8 mouse cellular contexts compared by ENCODE assay signal in the genomic region with DNA sequence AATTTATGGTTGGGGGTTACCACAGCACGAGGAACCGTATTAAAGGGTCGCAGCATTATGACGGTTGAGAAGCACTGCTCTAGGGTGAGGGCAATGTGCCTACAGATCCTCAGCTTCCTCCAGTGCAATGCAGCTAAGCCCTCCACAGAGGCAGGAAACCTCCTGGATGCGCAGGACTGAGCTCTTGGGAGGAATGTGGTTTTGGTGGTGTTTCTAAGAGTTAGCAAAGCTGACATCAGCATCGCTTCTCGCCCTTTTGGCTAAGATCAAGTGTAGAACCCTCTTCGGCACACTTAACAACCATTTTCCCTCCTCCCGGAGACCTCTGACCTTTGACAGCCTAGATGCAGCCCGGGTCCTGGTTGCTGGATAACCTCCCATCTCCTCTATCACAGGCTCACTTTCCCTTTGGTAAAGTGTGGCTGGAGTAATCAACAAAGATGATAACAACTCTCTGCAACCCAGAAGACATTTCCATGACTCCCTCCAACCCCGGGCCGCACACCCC. TPM values are rescaled to one million over a fixed set of nuclear protein-coding genes. Genes with fewer than 3 reads are reported as not detected.
DNase-seq lines count a peak whose midpoint lies in the region; ATAC-seq lines count a peak whose summit lies in the region.

No protein-coding gene starts in this region.

- WGBS in hindbrain, embryonic 12.5 days = 35% methylated on average over 12 of the region's 12 CpGs
- 15% methylated on average over 12 of the region's 12 CpGs for WGBS in liver, embryonic 13.5 days (ENCODE audit: insufficient replicate concordance)

- no peak overlapping the region for H3K27ac ChIP-seq in hindbrain, embryonic 12.5 days
- no peak overlapping the region for H3K27ac ChIP-seq in liver, embryonic 13.5 days

- H3K4me2 ChIP-seq in hindbrain, embryonic 12.5 days (replicated peaks) = peak overlapping the region; percentile 60
- peak overlapping the region; percentile 77 for H3K4me2 ChIP-seq in liver, embryonic 13.5 days

- H3K4me1 ChIP-seq in hindbrain, embryonic 12.5 days = peaks cover 9% of the 10 kb centered on the region
- peaks cover 41% of the 10 kb centered on the region for H3K4me1 ChIP-seq in liver, embryonic 13.5 days (replicated peaks)

- H3K27me3 ChIP-seq in hindbrain, embryonic 12.5 days = peaks cover 43% of the 10 kb centered on the region
- H3K27me3 ChIP-seq in liver, embryonic 13.5 days = peaks cover 33% of the 10 kb centered on the region

- ATAC-seq in CD4-positive, CD25-positive, alpha-beta regulatory T cell, adult 4 months = peak; percentile 5
- no peak for ATAC-seq in hindbrain, embryonic 12.5 days (ENCODE audit: low FRiP score)
- ATAC-seq in liver, embryonic 13.5 days (ENCODE audit: low read depth) = no peak

- H3K9me3 ChIP-seq in hindbrain, embryonic 12.5 days (replicated peaks) = no peaks in the 10 kb centered on the region
- H3K9me3 ChIP-seq in liver, embryonic 13.5 days (replicated peaks) = no peaks in the 10 kb centered on the region

- no peaks in the 10 kb centered on the region for H3K36me3 ChIP-seq in hindbrain, embryonic 12.5 days
- no peaks in the 10 kb centered on the region for H3K36me3 ChIP-seq in liver, embryonic 13.5 days

- peak overlapping the region; percentile 34 for H3K4me3 ChIP-seq in hindbrain, embryonic 12.5 days
- H3K4me3 ChIP-seq in liver, embryonic 13.5 days (replicated peaks) = peak overlapping the region; percentile 55

- peak; percentile 21 for DNase-seq in embryo, embryonic 10.5 days (ENCODE audit: low spot score)
- DNase-seq in embryo, embryonic 10 days (ENCODE audit: low spot score) = no peak
- DNase-seq in liver, embryonic 13.5 days = no peak
- DNase-seq in right cerebral cortex, postnatal 25 days = no peak
- DNase-seq in cerebellum, postnatal 4 days (ENCODE audit: low spot score in 2 of 2) = no peak
- DNase-seq in spleen, adult 12 weeks (ENCODE audit: low spot score) = no peak

- no peak overlapping the region for H3K9ac ChIP-seq in hindbrain, embryonic 12.5 days
- 0 out of 2 replicates have a peak overlapping the region, but pooled peaks have one; percentile 37 for H3K9ac ChIP-seq in liver, embryonic 13.5 days

RNA-seq across cellular contexts. Expression of a gene that starts 1.2 kb away (rescaled TPM):
- polyA plus RNA-seq in CD4-positive, CD25-positive, alpha-beta regulatory T cell, adult 4 months (2017; shearing (Covaris generic)) = 10 to 100 TPM; 60.4 to 88.7 TPM
- 0.47 and 0.96 TPM in 2 replicates for polyA plus RNA-seq in hindbrain, embryonic 12.5 days (2016; fragmentation: Nextera tagmentation; extraction: Ambion mirVana)
- polyA plus RNA-seq in liver, embryonic 13.5 days (2015; fragmentation: Nextera tagmentation; extraction: Ambion mirVana) = 1.6 and 1.7 TPM in 2 replicates

RNA-seq across cellular contexts. Expression of a gene that starts 31.4 kb away (rescaled TPM):
- polyA plus RNA-seq in CD4-positive, CD25-positive, alpha-beta regulatory T cell, adult 4 months (2017; shearing (Covaris generic)) = 10 to 100 TPM; 49.7 to 55.4 TPM
- 34.8 and 36.8 TPM in 2 replicates for polyA plus RNA-seq in hindbrain, embryonic 12.5 days (2016; fragmentation: Nextera tagmentation; extraction: Ambion mirVana)
- 11.9 and 13.2 TPM in 2 replicates for polyA plus RNA-seq in liver, embryonic 13.5 days (2015; fragmentation: Nextera tagmentation; extraction: Ambion mirVana)

Comparison
In these comparisons a context has a peak if more than half of its experiments do, and no peak if none do; other contexts are left out.
1. RNA of a gene that starts 1.2 kb away (polyA plus RNA-seq): 60.4 to 88.7 TPM in CD4-positive, CD25-positive, alpha-beta regulatory T cell, adult 4 months; 1.6 to 1.7 TPM in liver, embryonic 13.5 days and 0.47 to 0.96 TPM in hindbrain, embryonic 12.5 days; every median in the first group is over 10 times any median in the second.